Mouse (Mus musculus): ENCODE measurements around the gene Gm34653.

- TF ChIP-seq GATA1 (IDR thresholded peaks at IDR 0.05; ENCODE audit: low read length) (no peak), TAL1 (IDR thresholded peaks at IDR 0.05; ENCODE audit: low read length) (no peak)
Observed at GRCm38 (mm10) chr2:34884186-34884585, 51.4 kb downstream of the Gm34653 start.

Data from erythroblast, embryonic 14.5 days (primary cell).